Mouse (Mus musculus): ENCODE data around the gene Pex5. TPM values are rescaled to one million over a fixed set of nuclear protein-coding genes. Genes with fewer than 3 reads are reported as not detected.

The Pex5 gene
- total RNA-seq, 1 experiment from 2014 or later: 106 TPM

DNA sequence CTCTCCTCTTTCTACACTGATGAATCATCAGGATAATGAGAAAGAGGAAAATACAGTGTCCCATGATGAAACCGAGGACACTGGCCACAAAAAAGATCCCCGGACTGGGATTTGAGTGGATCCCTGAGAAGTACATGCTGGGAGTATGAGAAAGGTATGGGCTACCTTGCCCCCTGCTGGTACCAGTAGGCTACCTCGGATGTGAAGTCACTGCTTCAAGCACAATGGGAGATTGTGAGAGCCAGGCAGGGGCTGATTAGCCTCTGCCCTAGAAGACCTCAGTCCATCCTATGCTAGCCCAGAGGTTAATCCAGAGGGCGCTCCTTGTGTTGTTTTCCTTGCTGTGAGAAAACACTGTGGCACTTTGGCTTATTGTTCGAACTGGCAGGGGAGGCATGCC is 50.5 kb downstream of the Pex5 start:
- DNase-seq: no peak

GRCm38 (mm10) chr6:124360549-124360948 is 54.3 kb downstream of the Pex5 start:
- DNase-seq: no peak

DNA sequence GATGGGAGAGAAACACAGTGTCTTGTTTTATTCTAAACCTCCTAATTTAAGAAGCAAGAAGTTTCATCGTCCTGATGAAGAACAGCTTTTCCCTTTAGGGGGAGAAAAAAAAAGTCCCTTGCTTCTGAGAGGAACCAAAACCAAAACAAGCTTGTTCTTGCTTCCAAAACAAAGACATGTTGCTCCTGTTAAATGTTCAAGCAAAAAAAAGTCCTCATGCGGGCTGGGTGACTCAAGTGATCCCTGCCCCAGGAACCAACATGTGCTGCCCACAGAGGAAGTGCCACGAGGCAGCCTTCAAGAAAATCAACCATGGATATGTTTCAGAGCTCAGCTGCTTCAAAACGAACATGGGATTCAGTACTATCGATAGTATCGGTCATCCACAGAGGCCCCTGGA is 55.9 kb downstream of the Pex5 start:
- DNase-seq: no peak

DNA sequence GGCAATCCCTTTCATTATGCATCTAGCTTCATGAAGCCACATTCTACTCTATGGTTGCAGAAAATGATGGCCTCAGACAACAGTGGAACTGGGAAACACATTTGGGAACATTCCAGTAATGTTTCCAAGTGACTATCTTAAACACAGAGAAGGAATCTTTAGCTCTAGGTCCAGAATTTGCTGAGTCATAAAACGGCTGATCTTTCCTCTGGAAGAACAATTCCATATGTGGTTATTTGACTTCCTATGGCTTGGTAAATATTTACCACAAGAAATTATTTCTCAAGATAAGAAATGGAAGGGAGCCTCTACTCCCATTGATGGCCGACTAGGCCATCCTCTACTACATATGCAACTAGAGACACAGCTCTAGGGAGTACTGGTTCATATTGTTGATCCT is 61.6 kb downstream of the Pex5 start:
- no peak for DNase-seq

Other genes starting within 250 kb of the Pex5 start
- gene Vmn2r27, start 183.2 kb downstream of the Pex5 start, total RNA-seq (2021): not detected in 2 replicates
- 13.1 and 18.3 TPM in 2 replicates for gene Cd163, start 110.4 kb downstream of the Pex5 start, total RNA-seq (2021)
- gene Clstn3, start 49.7 kb upstream of the Pex5 start, total RNA-seq (2021): 87.3 and 118 TPM in 2 replicates
- 9.2 and 17.6 TPM in 2 replicates for gene C1rl, start 78.0 kb upstream of the Pex5 start, total RNA-seq (2021)
- gene C1ra, start 97.3 kb upstream of the Pex5 start, total RNA-seq (2021): 34.4 and 39.6 TPM in 2 replicates
- 51.8 and 66.5 TPM in 2 replicates for gene C1s1, start 127.3 kb upstream of the Pex5 start, total RNA-seq (2021)
- gene C1rb, start 155.2 kb upstream of the Pex5 start, total RNA-seq (2021): 3.1 and 6.0 TPM in 2 replicates
- 2.7 and 2.9 TPM in 2 replicates for gene C1s2, start 221.0 kb upstream of the Pex5 start, total RNA-seq (2021)
- 78.0 and 82.3 TPM in 2 replicates for gene Lpcat3, start 248.0 kb upstream of the Pex5 start, total RNA-seq (2021)

All from adrenal gland, postnatal 14 days (tissue).